Mouse (Mus musculus): ENCODE measurements around the gene Aamdc.

- TF ChIP-seq POLR2A (IDR thresholded peaks at IDR 0.05; ENCODE audit: borderline replicate concordance, extremely low read depth, insufficient read depth, insufficient read length, poor library complexity, severe bottlenecking) (no peak), CTCF (IDR thresholded peaks at IDR 0.05; ENCODE audit: borderline replicate concordance, extremely low read depth, insufficient read depth, insufficient read length) (no peak)
Measured at GRCm38 (mm10) chr7:97621346-97621745, 42.0 kb upstream of the Aamdc start.
